Mouse (Mus musculus): ENCODE measurements around the gene Nhej1. TPM values are rescaled to one million over a fixed set of nuclear protein-coding genes. Genes with fewer than 3 reads are reported as not detected.

The Nhej1 gene
- total RNA-seq, 2 experiments from 2014 or later: 2.2 to 2.7 TPM

- intact Hi-C loops (cut with DNase I): no loop called here
- DNase-seq: peak in 1 of 2 experiments; percentile 34
These were observed 124.5 kb downstream of the Nhej1 start for GRCm38 (mm10) chr1:75000496-75000895.

DNA sequence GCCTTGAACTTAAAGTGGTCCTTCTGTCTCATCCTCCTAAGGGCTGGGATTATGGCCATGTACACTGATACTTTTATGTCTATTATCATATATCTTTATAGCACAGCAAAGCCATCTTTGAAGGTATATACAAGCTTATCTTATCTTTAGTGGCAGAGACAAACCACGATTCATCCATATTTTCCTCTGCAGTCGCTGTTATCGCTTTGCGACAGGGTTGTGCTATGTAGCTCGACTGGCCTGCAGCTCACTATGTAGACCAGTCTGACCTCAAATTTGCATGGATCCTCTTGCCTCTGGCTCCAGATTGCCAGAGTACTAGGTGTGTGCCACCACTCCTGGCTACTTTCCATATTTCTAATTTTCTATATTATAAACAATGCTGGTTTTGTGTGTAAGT, 125.8 kb downstream of the Nhej1 start:
- intact Hi-C loops (cut with DNase I): no loop called here

DNA sequence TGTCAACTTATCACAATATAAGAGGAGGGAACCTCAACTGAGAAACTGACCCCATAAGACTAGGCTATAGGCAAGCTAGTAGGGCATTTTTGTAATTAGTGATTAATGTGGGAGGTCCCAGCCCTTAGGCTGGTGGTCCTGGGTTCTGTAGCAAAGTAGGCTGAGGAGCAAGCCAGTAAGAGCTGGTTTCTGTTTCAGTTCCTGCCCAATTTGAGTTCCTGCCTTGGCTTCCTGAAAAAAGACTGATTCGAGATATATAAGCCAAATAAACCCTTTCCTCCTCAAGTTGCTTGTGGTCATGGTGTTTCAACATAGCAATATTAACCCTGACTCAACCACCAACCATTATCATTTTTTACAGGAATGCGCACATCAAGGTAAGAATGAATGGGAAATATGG, 127.8 kb downstream of the Nhej1 start:
- intact Hi-C loops (cut with DNase I): no loop called here
- no peak for DNase-seq

More for the DNA sequence above, 125.8 kb downstream of the Nhej1 start:
- DNase-seq: no peak

DNA sequence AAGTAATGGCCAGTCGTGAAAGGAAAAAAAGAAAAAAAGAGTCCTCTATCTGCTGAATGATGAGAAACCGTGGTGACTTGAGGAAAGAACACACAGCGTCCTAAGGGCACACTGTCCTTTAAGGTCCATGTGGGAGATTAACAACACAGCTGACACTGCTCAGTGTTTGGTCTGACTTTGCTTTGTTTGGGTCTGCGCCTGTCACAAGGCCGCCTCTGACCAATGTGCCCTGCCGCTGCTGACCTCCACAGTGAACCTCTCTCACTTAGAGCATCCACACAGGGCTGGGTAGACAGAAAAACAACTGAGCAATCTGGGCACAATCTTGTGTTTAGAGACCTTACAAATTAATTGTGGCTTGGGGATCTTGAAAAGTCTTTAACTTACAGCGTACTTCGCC, 148.0 kb downstream of the Nhej1 start:
- DNase-seq: no peak

GRCm38 (mm10) chr1:74975936-74976335, 149.1 kb downstream of the Nhej1 start:
- intact Hi-C loops (cut with DNase I): no loop called here

More for the DNA sequence above, 148.0 kb downstream of the Nhej1 start:
- intact Hi-C loops (cut with DNase I): no loop called here

GRCm38 (mm10) chr1:74973590-74973989, 151.4 kb downstream of the Nhej1 start:
- no peak for DNase-seq
- intact Hi-C loops (cut with DNase I): no loop called here

More at GRCm38 (mm10) chr1:74975936-74976335, 149.1 kb downstream of the Nhej1 start:
- DNase-seq: no peak

DNA sequence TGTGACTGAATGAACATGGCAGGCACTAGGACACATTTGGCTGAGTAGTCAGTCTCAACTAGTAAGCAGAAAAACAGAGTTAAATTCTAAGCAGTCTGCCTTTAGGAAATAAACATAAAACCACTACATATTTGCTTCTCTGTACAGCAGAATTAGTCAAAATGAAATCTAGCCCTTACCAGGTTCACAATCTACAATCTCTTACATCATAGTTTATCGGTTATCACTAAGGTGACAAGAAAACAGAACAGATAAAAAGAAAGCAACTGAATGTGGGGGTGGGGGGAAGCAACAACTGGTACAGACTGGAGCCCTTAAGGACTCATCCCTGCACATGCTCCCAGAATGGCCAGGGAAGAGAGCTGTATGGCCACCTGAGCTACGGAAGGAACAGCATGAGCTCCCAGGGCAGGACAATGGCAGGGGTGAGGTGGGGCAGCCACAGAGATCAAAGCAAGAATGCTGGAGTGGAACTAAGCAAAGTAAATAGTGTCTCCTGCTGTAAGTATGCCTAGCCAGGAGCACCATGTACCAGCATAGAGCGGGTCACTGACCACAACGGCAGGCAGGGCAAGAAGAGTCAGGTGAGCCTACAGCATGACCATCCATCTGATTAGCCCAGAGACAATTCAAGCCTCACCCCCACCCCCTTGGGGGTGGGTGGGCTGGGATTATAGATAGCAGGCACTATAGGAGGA, 153.5 kb downstream of the Nhej1 start:
- DNase-seq: no peak
- intact Hi-C loops (cut with DNase I): no loop called here

DNA sequence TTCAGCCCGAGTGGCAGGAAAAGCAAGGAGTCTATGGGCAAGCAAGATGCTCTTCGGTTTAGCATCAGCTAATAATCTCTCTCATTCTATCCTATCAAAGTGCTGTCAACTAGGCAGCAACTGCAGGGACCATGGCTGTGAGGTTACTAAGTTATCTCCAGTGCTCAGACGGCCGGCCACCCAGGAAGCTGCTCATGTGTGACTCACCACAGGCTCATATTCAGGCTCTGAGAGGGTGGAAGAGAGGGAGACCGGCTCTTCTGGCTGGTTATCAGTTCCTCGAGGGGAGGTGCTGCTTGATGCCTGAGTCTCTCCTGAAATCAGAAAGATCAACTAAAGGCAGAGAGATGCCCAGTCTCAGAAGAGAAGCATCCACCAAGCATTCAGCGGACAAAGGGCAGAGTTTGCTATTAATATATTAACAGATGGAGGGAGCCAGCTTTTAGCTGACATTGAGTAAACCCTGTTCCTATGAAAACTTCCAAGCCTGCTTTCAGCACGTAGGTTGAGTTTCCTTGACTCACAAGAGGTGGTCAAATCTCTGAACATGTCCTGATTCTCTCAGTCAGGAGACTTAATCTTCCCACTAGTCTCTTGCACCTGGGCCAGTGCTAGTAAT, 156.9 kb downstream of the Nhej1 start:
- intact Hi-C loops (cut with DNase I): no loop called here
- no peak for DNase-seq

- intact Hi-C loops (cut with DNase I): loop anchor here (1.0 kb wide), 1 partner anchor 53 kb away; no protein-coding TSS in a partner anchor
- peak; percentile 84 to 89 for DNase-seq
These were observed 160.3 kb downstream of the Nhej1 start for GRCm38 (mm10) chr1:74964494-74965215.

DNA sequence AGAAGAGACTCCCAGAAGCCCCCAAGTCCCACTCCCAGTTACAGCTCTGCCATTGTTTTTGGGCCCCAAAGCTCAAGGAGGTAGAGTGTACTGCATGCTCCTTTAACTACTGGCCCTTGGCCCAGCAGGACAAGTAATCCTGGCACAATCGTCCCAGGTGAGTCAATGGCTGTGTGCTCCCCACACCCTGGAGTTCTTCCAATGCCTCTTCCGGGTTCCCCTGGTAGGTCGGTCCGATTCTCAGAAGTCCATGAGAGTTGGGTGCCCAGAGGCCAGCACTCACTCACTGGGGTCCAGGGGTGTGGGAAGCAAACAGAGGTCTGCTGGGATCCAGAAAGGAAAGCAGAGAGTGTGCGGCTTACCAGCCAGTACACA, 162.2 kb downstream of the Nhej1 start:
- intact Hi-C loops (cut with DNase I): no loop called here
- DNase-seq: no peak

GRCm38 (mm10) chr1:74962126-74962852, 162.7 kb downstream of the Nhej1 start:
- intact Hi-C loops (cut with DNase I): no loop called here
- no peak for DNase-seq

GRCm38 (mm10) chr1:74961722-74962121, 163.3 kb downstream of the Nhej1 start:
- intact Hi-C loops (cut with DNase I): no loop called here
- no peak for DNase-seq

- DNase-seq: no peak
- intact Hi-C loops (cut with DNase I): no loop called here
These were observed 164.9 kb downstream of the Nhej1 start for GRCm38 (mm10) chr1:74960059-74960458.

GRCm38 (mm10) chr1:74951556-74952210, 173.3 kb downstream of the Nhej1 start, which contains the start of gene Ihh:
Gene Ihh, minus strand, starts transcription at chr1:74951672.
- DNase-seq: peak; percentile 6 to 8
- intact Hi-C loops (cut with DNase I): no loop called here

GRCm38 (mm10) chr1:74950576-74951490, 174.2 kb downstream of the Nhej1 start:
- no peak for DNase-seq
- intact Hi-C loops (cut with DNase I): no loop called here

GRCm38 (mm10) chr1:74950066-74950465, 174.9 kb downstream of the Nhej1 start:
- DNase-seq: no peak
- intact Hi-C loops (cut with DNase I): no loop called here

GRCm38 (mm10) chr1:74949666-74950050, 175.3 kb downstream of the Nhej1 start:
- intact Hi-C loops (cut with DNase I): loop anchor here (1.0 to 10.0 kb wide), 2 partner anchors 68 to 305 kb away; no protein-coding TSS in a partner anchor
- DNase-seq: peak; percentile 56 to 69

GRCm38 (mm10) chr1:74948784-74949665, 176.0 kb downstream of the Nhej1 start:
- peak; percentile 69 to 77 for DNase-seq
- intact Hi-C loops (cut with DNase I): loop anchor here (1.0 to 10.0 kb wide), 2 partner anchors 68 to 306 kb away; no protein-coding TSS in a partner anchor

Data from heart, postnatal 10 days (tissue).